Mouse (Mus musculus) hindbrain, embryonic 14.5 days (tissue): Measurements from ENCODE around the gene Sipa1l3. TPM values are rescaled to one million over a fixed set of nuclear protein-coding genes. Genes with fewer than 3 reads are reported as not detected.

ENCODE experiments used
- ATAC-seq: fragments of 200-750 bp; cut with Nextera tagmentation; 2 replicates; pipeline ENCODE4 v1.8.0; 2017; ENCODE audit warnings: moderate number of reproducible peaks, mild to moderate bottlenecking, moderate TSS enrichment, moderate library complexity; ENCODE audit not compliant: low FRiP score
- DNase-seq: peaks from one replicate; pipeline ENCODE4 v3.0.0-alpha.2; 2015; ENCODE audit warnings: low spot score
- H3K27ac ChIP-seq: fragments of 300-500 bp; sonication (generic); 2 replicates; pipeline ENCODE4 v1.5.1; 2014; ENCODE audit warnings: mild to moderate bottlenecking, moderate library complexity
- H3K27me3 ChIP-seq: fragments of 300-500 bp; sonication (generic); 2 replicates; pipeline ENCODE4 v1.6.1; 2014; ENCODE audit warnings: mild to moderate bottlenecking, low read length, mixed read lengths; ENCODE audit not compliant: control insufficient read depth, insufficient read depth
- H3K36me3 ChIP-seq: fragments of 300-500 bp; sonication (generic); replicated peaks from 2 replicates; pipeline ENCODE4 v1.6.1; 2014; ENCODE audit not compliant: control insufficient read depth, insufficient read depth
- H3K4me1 ChIP-seq: fragments of 300-500 bp; sonication (generic); replicated peaks from 2 replicates; pipeline ENCODE4 v1.6.1; 2014; ENCODE audit warnings: antibody characterized with exemption, low read length, mixed read lengths; ENCODE audit not compliant: control insufficient read depth, insufficient read depth
- H3K4me2 ChIP-seq: fragments of 300-500 bp; sonication (generic); replicated peaks from 2 replicates; pipeline ENCODE4 v1.6.1; 2014; ENCODE audit warnings: mild to moderate bottlenecking, moderate library complexity
- H3K4me3 ChIP-seq: fragments of 300-500 bp; sonication (generic); replicated peaks from 2 replicates; pipeline ENCODE4 v1.5.1; 2014; ENCODE audit warnings: mild to moderate bottlenecking, low read length
- H3K9ac ChIP-seq: fragments of 300-500 bp; sonication (generic); 2 replicates; pipeline ENCODE4 v1.6.1; 2014
- H3K9me3 ChIP-seq: fragments of 300-500 bp; sonication (generic); 2 replicates; pipeline ENCODE4 v1.6.1; 2016; ENCODE audit warnings: low read length; ENCODE audit not compliant: control insufficient read depth
- WGBS: fragments of 180-500 bp; shearing (Covaris S2); extraction: QIAGEN DNeasy Blood & Tissue Kit; methylation state at CpG from one replicate; pipeline ENCODE4 v1.1.7; 2014; 5-methylcytosine and 5-hydroxymethylcytosine counted together
- polyA plus RNA-seq: library from polyadenylated mRNA; unstranded; fragments of >200 nt; fragmentation: Nextera tagmentation; extraction: Ambion mirVana; gene quantifications from 2 replicates; pipeline ENCODE4 v1.2.1, GENCODE M21; 2014

Sipa1l3 gene
- polyA plus RNA-seq, 1 experiment from 2014 or later = 21.4 TPM

GRCm38 (mm10) chr7:29421240-29421908, 97.1 kb downstream of the Sipa1l3 start:
- peak overlapping the region; percentile 65 for H3K27ac ChIP-seq
- H3K4me3 ChIP-seq = no peak overlapping the region
- H3K9ac ChIP-seq = peak overlapping the region; percentile 11; the same call in 1 of the 2 replicates
- DNase-seq (no peak), ATAC-seq (no peak; the same call in 1 of the 2 replicates)
- H3K36me3 ChIP-seq = no peaks in the 10 kb centered on the region
- H3K4me2 ChIP-seq = no peak overlapping the region
- H3K27me3 ChIP-seq = no peaks in the 10 kb centered on the region
- H3K9me3 ChIP-seq = no peaks in the 10 kb centered on the region
- 23% methylated on average over 12 of the region's 12 CpGs for WGBS
- peaks cover 13% of the 10 kb centered on the region; the same call in 1 of the 2 replicates for H3K4me1 ChIP-seq

- DNase-seq (no peak), ATAC-seq (no peak)
- no peak overlapping the region for H3K4me3 ChIP-seq
- H3K27me3 ChIP-seq = no peaks in the 10 kb centered on the region
- H3K27ac ChIP-seq = no peak overlapping the region
- H3K36me3 ChIP-seq = no peaks in the 10 kb centered on the region
- H3K4me2 ChIP-seq = no peak overlapping the region
- H3K4me1 ChIP-seq = peaks cover 13% of the 10 kb centered on the region; the same call in 1 of the 2 replicates
- no peaks in the 10 kb centered on the region for H3K9me3 ChIP-seq
- no peak overlapping the region for H3K9ac ChIP-seq
- 57% methylated on average over 4 of the region's 4 CpGs for WGBS
Observed at GRCm38 (mm10) chr7:29419836-29420235, 98.6 kb downstream of the Sipa1l3 start.

- Histone ChIP-seq H3K9ac (no peak overlapping the region), H3K9me3 (no peaks in the 10 kb centered on the region), H3K4me1 (peaks cover 13% of the 10 kb centered on the region; the same call in 1 of the 2 replicates), H3K36me3 (no peaks in the 10 kb centered on the region), H3K4me2 (no peak overlapping the region), H3K4me3 (no peak overlapping the region), H3K27ac (no peak overlapping the region), H3K27me3 (no peaks in the 10 kb centered on the region)
- no peak for ATAC-seq
- no peak for DNase-seq
- WGBS = 75% methylated on average over 6 of the region's 6 CpGs
Observed at GRCm38 (mm10) chr7:29418231-29418630, 100.2 kb downstream of the Sipa1l3 start.

- H3K9me3 ChIP-seq = no peaks in the 10 kb centered on the region
- H3K27me3 ChIP-seq = no peaks in the 10 kb centered on the region
- peaks cover 13% of the 10 kb centered on the region; the same call in 1 of the 2 replicates for H3K4me1 ChIP-seq
- DNase-seq (no peak), ATAC-seq (no peak)
- WGBS = 45% methylated on average over 8 of the region's 8 CpGs
- no peak overlapping the region for H3K4me2 ChIP-seq
- no peak overlapping the region for H3K4me3 ChIP-seq
- no peak overlapping the region for H3K9ac ChIP-seq
- H3K27ac ChIP-seq = no peak overlapping the region
- no peaks in the 10 kb centered on the region for H3K36me3 ChIP-seq
Observed at GRCm38 (mm10) chr7:29417332-29418069, 100.9 kb downstream of the Sipa1l3 start.

GRCm38 (mm10) chr7:29416906-29417305, 101.5 kb downstream of the Sipa1l3 start:
- WGBS = 61% methylated on average over 2 of the region's 2 CpGs
- peaks cover 14% of the 10 kb centered on the region; the same call in 1 of the 2 replicates for H3K4me1 ChIP-seq
- no peak overlapping the region for H3K27ac ChIP-seq
- ATAC-seq (no peak), DNase-seq (no peak)
- H3K9ac ChIP-seq = no peak overlapping the region
- H3K9me3 ChIP-seq = no peaks in the 10 kb centered on the region
- no peaks in the 10 kb centered on the region for H3K27me3 ChIP-seq
- no peak overlapping the region for H3K4me3 ChIP-seq
- H3K36me3 ChIP-seq = no peaks in the 10 kb centered on the region
- H3K4me2 ChIP-seq = no peak overlapping the region

- Histone ChIP-seq H3K9me3 (no peaks in the 10 kb centered on the region), H3K4me2 (no peak overlapping the region), H3K4me1 (peaks cover 13% of the 10 kb centered on the region; the same call in 1 of the 2 replicates), H3K4me3 (no peak overlapping the region), H3K27ac (no peak overlapping the region), H3K27me3 (no peaks in the 10 kb centered on the region), H3K36me3 (no peaks in the 10 kb centered on the region), H3K9ac (no peak overlapping the region)
- ATAC-seq = no peak
- 57% methylated on average over 8 of the region's 8 CpGs for WGBS
- no peak for DNase-seq
Observed at GRCm38 (mm10) chr7:29411838-29412580, 106.4 kb downstream of the Sipa1l3 start.

- ATAC-seq = no peak
- H3K27ac ChIP-seq = no peak overlapping the region
- no peak overlapping the region for H3K4me2 ChIP-seq
- no peaks in the 10 kb centered on the region for H3K36me3 ChIP-seq
- peaks cover 13% of the 10 kb centered on the region; the same call in 1 of the 2 replicates for H3K4me1 ChIP-seq
- H3K27me3 ChIP-seq = no peaks in the 10 kb centered on the region
- DNase-seq = no peak
- 50% methylated on average over 4 of the region's 4 CpGs for WGBS
- no peak overlapping the region for H3K4me3 ChIP-seq
- H3K9me3 ChIP-seq = no peaks in the 10 kb centered on the region
- H3K9ac ChIP-seq = no peak overlapping the region
Observed at GRCm38 (mm10) chr7:29411216-29411816, 107.1 kb downstream of the Sipa1l3 start.

GRCm38 (mm10) chr7:29410402-29410801, 108.0 kb downstream of the Sipa1l3 start:
- Histone ChIP-seq H3K4me3 (no peak overlapping the region), H3K4me1 (peaks cover 13% of the 10 kb centered on the region; the same call in 1 of the 2 replicates), H3K36me3 (no peaks in the 10 kb centered on the region), H3K27me3 (no peaks in the 10 kb centered on the region), H3K9ac (no peak overlapping the region), H3K9me3 (no peaks in the 10 kb centered on the region), H3K4me2 (no peak overlapping the region), H3K27ac (no peak overlapping the region)
- no peak for ATAC-seq
- 80% methylated on average over 8 of the region's 8 CpGs for WGBS
- no peak for DNase-seq
